Mouse (Mus musculus): ENCODE data around the gene Anapc16.

DNA sequence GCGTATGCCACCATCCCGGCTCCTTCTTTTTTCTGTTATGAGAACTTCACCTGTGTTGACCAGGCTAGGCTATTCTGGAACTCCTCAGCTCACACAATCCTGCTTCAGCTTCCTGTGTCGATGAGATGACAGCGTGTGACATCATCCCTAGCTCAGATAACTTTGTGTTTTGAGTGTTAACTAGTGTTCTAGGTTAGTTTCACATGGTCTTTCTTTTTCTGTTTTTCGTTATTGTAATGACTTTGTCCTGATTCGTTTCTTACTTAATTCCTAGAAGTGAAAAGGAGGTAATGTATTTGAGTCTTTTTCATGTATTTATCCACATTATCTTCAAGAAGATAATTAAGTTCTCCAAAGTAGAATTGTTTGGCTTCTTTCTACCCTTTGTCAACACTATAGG, 13.3 kb upstream of the Anapc16 start:
- TF ChIP-seq CTCF (IDR thresholded peaks at IDR 0.05; ENCODE audit: borderline replicate concordance, control insufficient read depth, extremely low read depth, insufficient read depth, low read length, poor library complexity) (no peak), POLR2A (IDR thresholded peaks at IDR 0.05; ENCODE audit: control insufficient read depth, extremely low read depth, insufficient read depth, low read length, poor library complexity) (no peak)

All from thymus, adult 2 months (tissue).